23 mouse cellular contexts compared by ENCODE assay signal in genomic region chr6:86778910-86779594, GRCm38 (mm10). TPM values are rescaled to one million over a fixed set of nuclear protein-coding genes. Genes with fewer than 3 reads are reported as not detected.
DNase-seq lines count a peak whose midpoint lies in the region; ATAC-seq and TF ChIP-seq lines count a peak whose summit lies in the region.
"Had no signal": no experiment of that assay in that cellular context is flagged by ENCODE, and none has a peak within 500 bp of the region (broad histone marks: within the 10 kb centered on the region; RNA-seq: fewer than 3 reads in every experiment).

No protein-coding gene starts in this region.

- peak; percentile 7 for DNase-seq in layer of hippocampus, adult 9-10 months (ENCODE audit: low spot score)
- no peak for DNase-seq in layer of hippocampus, postnatal 25 days (ENCODE audit: extremely low spot score in 1 of 2, low spot score in 1 of 2)
- DNase-seq in ES-E14 (ENCODE audit: low read depth, low spot score): no peak
- DNase-seq in brain, adult 2 months (ENCODE audit: low read depth, low spot score): peak; percentile 50
- DNase-seq in monocyte, adult 2 months (ENCODE audit: low read depth in 1 of 2, low spot score in 2 of 2): peak; percentile 26 to 49
- DNase-seq in hindbrain, postnatal 0 days (ENCODE audit: low spot score): no peak
- DNase-seq in heart, postnatal 4 days: no peak
- DNase-seq in kidney, adult 8-10 months: no peak
- DNase-seq: adrenal gland, postnatal 36 days; B cell, adult 2 months; cerebellum, adult 11-12 months; cerebellum, postnatal 10 days; gastrocnemius, postnatal 36 days; kidney, adult 9 months; kidney, postnatal 25 days; thymus, adult 2 months; thymus, postnatal 4 days had no signal

- H3K36me3 ChIP-seq in ES-E14 (ENCODE audit: control insufficient read depth, insufficient read depth, low read length, poor library complexity, severe bottlenecking): no peaks in the 10 kb centered on the region
- no peaks in the 10 kb centered on the region for H3K36me3 ChIP-seq in hindbrain, postnatal 0 days (ENCODE audit: insufficient read depth, low read length)
- H3K36me3 ChIP-seq: embryonic facial prominence, embryonic 12.5 days; midbrain, embryonic 13.5 days; neural tube, embryonic 15.5 days had no signal

- H3K4me3 ChIP-seq in ES-E14 (ENCODE audit: insufficient read depth in 1 of 2, low read depth in 1 of 2, low read length in 2 of 2, poor library complexity in 1 of 2, severe bottlenecking in 1 of 2): no peak overlapping the region
- H3K4me3 ChIP-seq in hindbrain, postnatal 0 days (ENCODE audit: low read length): no peak overlapping the region
- H3K4me3 ChIP-seq: embryonic facial prominence, embryonic 12.5 days; megakaryocyte, embryonic 14.5 days; midbrain, embryonic 13.5 days; neural tube, embryonic 15.5 days had no signal

- no peaks in the 10 kb centered on the region for H3K27me3 ChIP-seq in hindbrain, postnatal 0 days (ENCODE audit: insufficient read depth, low read length)
- H3K27me3 ChIP-seq: embryonic facial prominence, embryonic 12.5 days; megakaryocyte, embryonic 14.5 days; midbrain, embryonic 13.5 days; neural tube, embryonic 15.5 days had no signal

- WGBS in hindbrain, postnatal 0 days: 95% methylated on average over 10 of the region's 10 CpGs

- H3K4me1 ChIP-seq in ES-E14 (ENCODE audit: control insufficient read depth in 2 of 2, insufficient read depth in 2 of 2, low read length in 2 of 2, poor library complexity in 1 of 2): peaks cover 3 to 4% of the 10 kb centered on the region in 2 experiments; a peak in 1 of 4 replicates
- no peaks in the 10 kb centered on the region for H3K4me1 ChIP-seq in hindbrain, postnatal 0 days (ENCODE audit: insufficient read depth, low read length)
- H3K4me1 ChIP-seq: embryonic facial prominence, embryonic 12.5 days; midbrain, embryonic 13.5 days had no signal

- 0 out of 2 replicates have a peak overlapping the region, but pooled peaks have one; percentile 6 for H3K9ac ChIP-seq in ES-E14 (ENCODE audit: insufficient read depth, low read depth, low read length, poor library complexity, severe bottlenecking)
- no peak overlapping the region for H3K9ac ChIP-seq in hindbrain, postnatal 0 days (replicated peaks; ENCODE audit: low read length)
- H3K9ac ChIP-seq: embryonic facial prominence, embryonic 12.5 days; hindbrain, embryonic 14.5 days; midbrain, embryonic 13.5 days; neural tube, embryonic 15.5 days had no signal

- no peaks in the 10 kb centered on the region for H3K9me3 ChIP-seq in ES-E14 (ENCODE audit: control insufficient read depth, insufficient read depth, low read depth, low read length)
- H3K9me3 ChIP-seq in hindbrain, postnatal 0 days (ENCODE audit: low read length): no peaks in the 10 kb centered on the region
- H3K9me3 ChIP-seq: embryonic facial prominence, embryonic 12.5 days; megakaryocyte, embryonic 14.5 days; midbrain, embryonic 13.5 days; neural tube, embryonic 15.5 days had no signal

- no peak overlapping the region for H3K27ac ChIP-seq in ES-E14 (ENCODE audit: insufficient read depth, low read depth, low read length, poor library complexity, severe bottlenecking)
- H3K27ac ChIP-seq in hindbrain, postnatal 0 days: no peak overlapping the region
- H3K27ac ChIP-seq: embryonic facial prominence, embryonic 12.5 days; hindbrain, embryonic 14.5 days; midbrain, embryonic 13.5 days; neural tube, embryonic 15.5 days; stomach, postnatal 0 days had no signal

- TF ChIP-seq CTCF in hindbrain, postnatal 0 days (IDR thresholded peaks at IDR 0.05; ENCODE audit: low read depth): no peak

- H3K4me2 ChIP-seq in hindbrain, postnatal 0 days (ENCODE audit: low read depth, low read length): no peak overlapping the region
- H3K4me2 ChIP-seq: embryonic facial prominence, embryonic 12.5 days; hindbrain, embryonic 14.5 days; midbrain, embryonic 13.5 days; neural tube, embryonic 15.5 days had no signal

- in situ Hi-C loops in ES-E14 (cut with MboI; ENCODE audit: low sequenced_read_pairs in 2 of 2, unreplicated experiment in 2 of 2): no loop called here

- no peak for ATAC-seq in hindbrain, postnatal 0 days
- ATAC-seq: midbrain, embryonic 13.5 days had no signal

TF ChIP-seq in ES-E14, 5 proteins besides CTCF, POLR2A, EP300 and RAD21:
- peak; percentile 87 for TF ChIP-seq MAFK (IDR thresholded peaks at IDR 0.05; ENCODE audit: insufficient read depth, low read depth, low read length)
- TF ChIP-seq ZC3H11A (IDR thresholded peaks at IDR 0.05; ENCODE audit: borderline replicate concordance, low read depth, low read length): no peak
- no peak for TF ChIP-seq CHD2 (IDR thresholded peaks at IDR 0.05; ENCODE audit: low read depth, low read length)
- no peak for TF ChIP-seq ZNF384 (IDR thresholded peaks at IDR 0.05; ENCODE audit: low read depth, low read length)
- TF ChIP-seq HCFC1 (IDR thresholded peaks at IDR 0.05; ENCODE audit: borderline replicate concordance, insufficient read depth, low read length): no peak

RNA-seq across cellular contexts. Expression of gene Anxa4, which starts 14.3 kb away (rescaled TPM):
- 1 to 10 TPM; 4.8 to 6.2 TPM for total RNA-seq in layer of hippocampus, postnatal 25 days (2021)
- 14.0 and 22.1 TPM in 2 replicates for total RNA-seq in ES-E14 (2012; rRNA removed)
- total RNA-seq in hindbrain, postnatal 0 days (2014; rRNA removed): 2.1 and 4.2 TPM in 2 replicates
- 6.4 and 6.8 TPM in 2 replicates for polyA plus RNA-seq in hindbrain, postnatal 0 days (2015; fragmentation: Nextera tagmentation; extraction: Ambion mirVana)
- 10 to 100 TPM; 36.4 to 36.5 TPM for total RNA-seq in heart, postnatal 4 days (2021)

RNA-seq across cellular contexts. Expression of gene Gmcl1, which starts 45.9 kb away (rescaled TPM):
- total RNA-seq in layer of hippocampus, postnatal 25 days (2021): 10 to 100 TPM; 29.7 to 35.8 TPM
- total RNA-seq in ES-E14 (2012; rRNA removed): 14.6 and 18.5 TPM in 2 replicates
- total RNA-seq in hindbrain, postnatal 0 days (2014; rRNA removed): 15.9 and 23.5 TPM in 2 replicates
- polyA plus RNA-seq in hindbrain, postnatal 0 days (2015; fragmentation: Nextera tagmentation; extraction: Ambion mirVana): 25.8 and 26.9 TPM in 2 replicates
- total RNA-seq in heart, postnatal 4 days (2021): 10 to 100 TPM in 1 of 2 experiments, 1 to 10 TPM in 1; 9.1 to 11.3 TPM

Comparison
In these comparisons a context has a peak if more than half of its experiments do, and no peak if none do; other contexts are left out.
1. DNase-seq: peak in layer of hippocampus, adult 9-10 months (single experiment), brain, adult 2 months (single experiment) and monocyte, adult 2 months (2 of 2); none in layer of hippocampus, postnatal 25 days (0 of 2), ES-E14 (single experiment), hindbrain, postnatal 0 days (single experiment), heart, postnatal 4 days (single experiment) and kidney, adult 8-10 months (0 of 2).